Mouse (Mus musculus) midbrain, embryonic 10.5 days (tissue): ENCODE measurements around the gene Mup20. TPM values are rescaled to one million over a fixed set of nuclear protein-coding genes. Genes with fewer than 3 reads are reported as not detected.
"Not testable (repeated sequence)": the region's sequence is repeated elsewhere in the genome, so short reads cannot be mapped to it uniquely, and the experiment has no call there.

Source experiments
- DNase-seq: peaks from one replicate; pipeline ENCODE4 v3.0.0-alpha.2; 2017; ENCODE audit warnings: low spot score
- H3K27ac ChIP-seq: fragments of 300-500 bp; sonication (generic); replicated peaks from 2 replicates; pipeline ENCODE4 v1.5.1; 2016; ENCODE audit warnings: mild to moderate bottlenecking
- H3K27me3 ChIP-seq: fragments of 300-500 bp; sonication (generic); 2 replicates; pipeline ENCODE4 v1.6.1; 2016; ENCODE audit warnings: low read depth, mild to moderate bottlenecking; ENCODE audit not compliant: poor library complexity, severe bottlenecking
- H3K36me3 ChIP-seq: fragments of 300-500 bp; sonication (generic); 2 replicates; pipeline ENCODE4 v1.6.1; 2016; ENCODE audit warnings: mild to moderate bottlenecking, moderate library complexity
- H3K4me1 ChIP-seq: fragments of 300-500 bp; sonication (generic); 2 replicates; pipeline ENCODE4 v1.6.1; 2016
- H3K4me3 ChIP-seq: fragments of 300-500 bp; sonication (generic); 2 replicates; pipeline ENCODE4 v1.5.1; 2016; ENCODE audit warnings: mild to moderate bottlenecking, moderate library complexity
- H3K9me3 ChIP-seq: fragments of 300-500 bp; sonication (generic); replicated peaks from 2 replicates; pipeline ENCODE4 v1.6.1; 2016; ENCODE audit warnings: mild to moderate bottlenecking
- WGBS: fragments of 180-500 bp; shearing (Covaris S2); methylation state at CpG from one replicate; pipeline ENCODE4 v1.1.7; 2016; 5-methylcytosine and 5-hydroxymethylcytosine counted together
- polyA plus RNA-seq: library from polyadenylated mRNA; unstranded; fragments of >200 nt; fragmentation: Nextera tagmentation; extraction: Ambion mirVana; gene quantifications from 2 replicates; pipeline ENCODE4 v1.2.1, GENCODE M21; 2016

Mup20 gene
- not detected in 2 replicates for polyA plus RNA-seq

- not testable (repeated sequence) for H3K36me3 ChIP-seq, DNase-seq, H3K27ac ChIP-seq, H3K27me3 ChIP-seq, H3K4me3 ChIP-seq, H3K9me3 ChIP-seq, H3K4me1 ChIP-seq
- 93% methylated on average over 3 of the region's 3 CpGs for WGBS
Observed at GRCm38 (mm10) chr4:62054058-62054457, at the start of gene Mup20. Gene Mup20, minus strand, starts transcription at chr4:62054158.

GRCm38 (mm10) chr4:62103366-62103765 lies 49.4 kb upstream of the Mup20 start:
- DNase-seq = peak; percentile 15
- H3K36me3 ChIP-seq, H3K9me3 ChIP-seq, H3K4me1 ChIP-seq, H3K4me3 ChIP-seq, H3K27me3 ChIP-seq, H3K27ac ChIP-seq: not testable (repeated sequence)
- 63% methylated on average over 2 of the region's 2 CpGs for WGBS

GRCm38 (mm10) chr4:62087953-62088352 lies 34.0 kb upstream of the Mup20 start:
- Histone ChIP-seq H3K4me3 (no peak overlapping the region), H3K4me1 (no peaks in the 10 kb centered on the region), H3K27me3 (no peaks in the 10 kb centered on the region), H3K9me3 (no peaks in the 10 kb centered on the region), H3K27ac (no peak overlapping the region), H3K36me3 (no peaks in the 10 kb centered on the region)
- DNase-seq = no peak
- 89% methylated on average over 2 of the region's 2 CpGs for WGBS

GRCm38 (mm10) chr4:62087241-62087640 lies 33.3 kb upstream of the Mup20 start, which contains the start of gene Mup3:
Gene Mup3, minus strand, starts transcription at chr4:62087342.
- Histone ChIP-seq H3K9me3 (no peaks in the 10 kb centered on the region), H3K4me3 (no peak within 1 kb of the TSS), H3K36me3 (no peaks in the 10 kb centered on the region), H3K4me1 (no peaks in the 10 kb centered on the region), H3K27me3 (no peaks in the 10 kb centered on the region), H3K27ac (no peak within 1 kb of the TSS)
- no peak for DNase-seq
- WGBS = 86% methylated on average over 2 of the region's 2 CpGs

- no peaks in the 10 kb centered on the region for H3K9me3 ChIP-seq
- H3K4me3 ChIP-seq = no peak overlapping the region
- no peak overlapping the region for H3K27ac ChIP-seq
- H3K27me3 ChIP-seq = no peaks in the 10 kb centered on the region
- no peaks in the 10 kb centered on the region for H3K36me3 ChIP-seq
- no peaks in the 10 kb centered on the region for H3K4me1 ChIP-seq
- DNase-seq = no peak
Observed at GRCm38 (mm10) chr4:62082755-62083154, 28.8 kb upstream of the Mup20 start.

GRCm38 (mm10) chr4:62075126-62075525 lies 21.2 kb upstream of the Mup20 start:
- H3K9me3 ChIP-seq = peaks cover 7% of the 10 kb centered on the region; the same call in 1 of the 2 replicates
- no peaks in the 10 kb centered on the region for H3K27me3 ChIP-seq
- no peaks in the 10 kb centered on the region for H3K4me1 ChIP-seq
- H3K36me3 ChIP-seq = no peaks in the 10 kb centered on the region
- no peak overlapping the region for H3K4me3 ChIP-seq
- WGBS = 53% methylated on average over 3 of the region's 3 CpGs
- H3K27ac ChIP-seq = no peak overlapping the region
- no peak for DNase-seq

- H3K27me3 ChIP-seq, H3K36me3 ChIP-seq, H3K9me3 ChIP-seq, DNase-seq, H3K4me3 ChIP-seq, H3K4me1 ChIP-seq, H3K27ac ChIP-seq: not testable (repeated sequence)
- 89% methylated on average over 2 of the region's 2 CpGs for WGBS
Observed at GRCm38 (mm10) chr4:62054780-62055179, 822 bp upstream of the Mup20 start.

GRCm38 (mm10) chr4:62026281-62026680 lies 27.7 kb downstream of the Mup20 start:
- WGBS = 66% methylated on average over 1 of the region's 1 CpGs
- no peak for DNase-seq
- Histone ChIP-seq H3K36me3 (no peaks in the 10 kb centered on the region), H3K27ac (no peak overlapping the region), H3K4me1 (no peaks in the 10 kb centered on the region; the same call in 1 of the 2 replicates), H3K9me3 (no peaks in the 10 kb centered on the region), H3K4me3 (no peak overlapping the region), H3K27me3 (no peaks in the 10 kb centered on the region)

- WGBS = 65% methylated on average over 2 of the region's 2 CpGs
- DNase-seq = no peak
- Histone ChIP-seq H3K27ac (no peak overlapping the region), H3K4me1 (no peaks in the 10 kb centered on the region; the same call in 1 of the 2 replicates), H3K4me3 (no peak overlapping the region), H3K36me3 (no peaks in the 10 kb centered on the region), H3K9me3 (no peaks in the 10 kb centered on the region), H3K27me3 (no peaks in the 10 kb centered on the region)
Observed at GRCm38 (mm10) chr4:62024256-62024959, 29.6 kb downstream of the Mup20 start.

GRCm38 (mm10) chr4:62023646-62024045 lies 30.3 kb downstream of the Mup20 start:
- no peak for DNase-seq
- H3K4me3 ChIP-seq = no peak overlapping the region
- H3K9me3 ChIP-seq = 0 out of 2 replicates have a peak, but pooled peaks cover 6% of the 10 kb centered on the region
- no peaks in the 10 kb centered on the region for H3K36me3 ChIP-seq
- no peak overlapping the region for H3K27ac ChIP-seq
- no peaks in the 10 kb centered on the region; the same call in 1 of the 2 replicates for H3K4me1 ChIP-seq
- 92% methylated on average over 4 of the region's 4 CpGs for WGBS
- H3K27me3 ChIP-seq = no peaks in the 10 kb centered on the region

- H3K4me3 ChIP-seq = no peak overlapping the region
- H3K36me3 ChIP-seq = no peaks in the 10 kb centered on the region
- H3K27ac ChIP-seq = no peak overlapping the region
- WGBS = 78% methylated on average over 2 of the region's 2 CpGs
- H3K27me3 ChIP-seq = no peaks in the 10 kb centered on the region
- no peak for DNase-seq
- 0 out of 2 replicates have a peak, but pooled peaks cover 7% of the 10 kb centered on the region for H3K9me3 ChIP-seq
- no peaks in the 10 kb centered on the region; the same call in 1 of the 2 replicates for H3K4me1 ChIP-seq
Observed at GRCm38 (mm10) chr4:62023120-62023519, 30.8 kb downstream of the Mup20 start.

GRCm38 (mm10) chr4:62020511-62020910 lies 33.4 kb downstream of the Mup20 start:
- H3K9me3 ChIP-seq, H3K27ac ChIP-seq, H3K27me3 ChIP-seq, H3K4me3 ChIP-seq, DNase-seq, H3K4me1 ChIP-seq, H3K36me3 ChIP-seq: not testable (repeated sequence)
